Mouse (Mus musculus) liver, embryonic 14 days (tissue): Measurements from ENCODE around the gene Batf. TPM values are rescaled to one million over a fixed set of nuclear protein-coding genes. Genes with fewer than 3 reads are reported as not detected.

ENCODE experiments used
- polyA plus RNA-seq: library from polyadenylated mRNA; depleted of rRNA; stranded (reverse); fragments of >200 nt; gene quantifications from 2 replicates; pipeline ENCODE4 v1.2.3, GENCODE M21; 2012; rRNA removed

Gene Batf
- 3.5 and 3.8 TPM in 2 replicates for polyA plus RNA-seq

GRCm38 (mm10) chr12:85686466-85687216 is at the start of gene Batf:
TSS of gene Batf (plus strand) at chr12:85686669.

GRCm38 (mm10) chr12:85745827-85746695 is 59.6 kb downstream of the Batf start, which contains the start of gene Flvcr2:
TSS of gene Flvcr2 (plus strand) at chr12:85746539.

Other genes with a start within 250 kb of the Batf start
- 0.75 and 0.97 TPM in 2 replicates for gene Fos, start 212.8 kb upstream of the Batf start, polyA plus RNA-seq
- 2.3 TPM in 2 replicates for gene Jdp2, start 87.6 kb upstream of the Batf start, polyA plus RNA-seq
- 2.4 and 3.0 TPM in 2 replicates for gene Flvcr2, start 59.9 kb downstream of the Batf start, polyA plus RNA-seq
- 44.7 and 52.8 TPM in 2 replicates for gene Erg28, start 137.9 kb downstream of the Batf start, polyA plus RNA-seq
- 5.8 and 6.5 TPM in 2 replicates for gene Ttll5, start 138.0 kb downstream of the Batf start, polyA plus RNA-seq